Mouse (Mus musculus) midbrain, embryonic 12.5 days (tissue): ENCODE measurements around the gene D430041D05Rik. TPM values are rescaled to one million over a fixed set of nuclear protein-coding genes. Genes with fewer than 3 reads are reported as not detected.

Source experiments
- ATAC-seq: fragments of 200-750 bp; cut with Nextera tagmentation; 2 replicates; pipeline ENCODE4 v1.8.0; 2017; ENCODE audit warnings: low read depth, moderate TSS enrichment, moderate library complexity; ENCODE audit not compliant: low FRiP score
- H3K27ac ChIP-seq: fragments of 300-500 bp; sonication (generic); replicated peaks from 2 replicates; pipeline ENCODE4 v1.5.1; 2016; ENCODE audit warnings: mild to moderate bottlenecking
- H3K27me3 ChIP-seq: fragments of 300-500 bp; sonication (generic); 2 replicates; pipeline ENCODE4 v1.6.1; 2016; ENCODE audit warnings: mild to moderate bottlenecking
- H3K36me3 ChIP-seq: fragments of 300-500 bp; sonication (generic); 2 replicates; pipeline ENCODE4 v1.6.1; 2016
- H3K4me1 ChIP-seq: fragments of 300-500 bp; sonication (generic); 2 replicates; pipeline ENCODE4 v1.6.1; 2016
- H3K4me2 ChIP-seq: fragments of 300-500 bp; sonication (generic); replicated peaks from 2 replicates; pipeline ENCODE4 v1.6.1; 2016; ENCODE audit warnings: mild to moderate bottlenecking, moderate library complexity
- H3K4me3 ChIP-seq: fragments of 300-500 bp; sonication (generic); 2 replicates; pipeline ENCODE4 v1.5.1; 2016; ENCODE audit warnings: mild to moderate bottlenecking
- H3K9ac ChIP-seq: fragments of 300-500 bp; sonication (generic); replicated peaks from 2 replicates; pipeline ENCODE4 v1.6.1; 2016; ENCODE audit warnings: mild to moderate bottlenecking, moderate library complexity
- H3K9me3 ChIP-seq: fragments of 300-500 bp; sonication (generic); 2 replicates; pipeline ENCODE4 v1.6.1; 2016; ENCODE audit warnings: mild to moderate bottlenecking
- WGBS: fragments of 180-500 bp; shearing (Covaris S2); methylation state at CpG from one replicate; pipeline ENCODE4 v1.1.7; 2016; 5-methylcytosine and 5-hydroxymethylcytosine counted together
- polyA plus RNA-seq: library from polyadenylated mRNA; unstranded; fragments of >200 nt; fragmentation: Nextera tagmentation; extraction: Ambion mirVana; gene quantifications from 2 replicates; pipeline ENCODE4 v1.2.1, GENCODE M21; 2016

Gene D430041D05Rik
- polyA plus RNA-seq, 1 experiment from 2014 or later = 3.2 TPM

DNA sequence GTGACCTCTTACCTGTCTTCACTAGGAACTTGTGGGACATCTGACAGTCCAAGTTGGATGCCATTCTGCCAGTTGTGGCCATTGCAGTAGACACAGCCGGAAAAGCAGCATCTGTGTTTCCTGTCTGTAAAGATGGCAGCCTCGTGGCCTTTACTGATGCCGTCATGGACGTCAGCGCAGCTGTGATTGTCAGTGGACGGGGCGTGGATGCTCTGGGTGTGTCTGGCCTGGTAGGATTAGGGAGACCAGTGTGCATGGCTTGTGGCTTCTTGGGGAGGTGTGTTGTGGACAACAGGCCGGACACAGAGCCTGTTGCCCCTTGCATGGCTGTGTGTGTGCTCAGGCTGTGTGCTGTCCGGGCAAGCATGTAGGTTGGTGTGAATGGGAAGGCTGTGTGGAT, 155.9 kb downstream of the D430041D05Rik start:
- no peak overlapping the region for H3K27ac ChIP-seq
- 92% methylated on average over 9 of the region's 9 CpGs for WGBS
- no peak overlapping the region for H3K4me2 ChIP-seq
- 0 out of 2 replicates have a peak, but pooled peaks cover 3% of the 10 kb centered on the region for H3K36me3 ChIP-seq
- no peak for ATAC-seq
- no peaks in the 10 kb centered on the region for H3K9me3 ChIP-seq
- H3K4me1 ChIP-seq = no peaks in the 10 kb centered on the region; the same call in 1 of the 2 replicates
- H3K27me3 ChIP-seq = no peaks in the 10 kb centered on the region
- no peak overlapping the region for H3K9ac ChIP-seq
- no peak overlapping the region for H3K4me3 ChIP-seq

DNA sequence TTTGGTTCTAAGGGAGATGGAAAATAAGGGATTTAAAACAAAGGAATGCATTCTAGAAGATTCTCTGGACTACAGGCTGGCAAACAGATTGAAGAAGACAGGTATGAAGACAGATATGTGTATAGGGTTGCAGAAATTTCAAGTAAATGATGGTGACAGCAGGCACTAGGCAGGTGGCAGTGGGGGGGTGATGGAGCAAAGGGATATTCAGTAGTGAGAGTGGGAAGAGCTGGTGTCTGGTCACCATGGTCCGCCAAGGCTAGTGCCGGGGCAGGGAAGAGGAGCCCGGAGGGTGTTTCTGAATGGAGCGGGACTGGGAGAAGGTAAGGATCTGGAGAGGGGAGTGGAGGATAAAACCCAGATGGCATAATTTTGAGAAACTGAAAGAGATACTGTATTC, 157.5 kb downstream of the D430041D05Rik start:
- Histone ChIP-seq H3K27me3 (no peaks in the 10 kb centered on the region), H3K4me3 (no peak overlapping the region), H3K4me2 (no peak overlapping the region), H3K9me3 (no peaks in the 10 kb centered on the region), H3K9ac (no peak overlapping the region), H3K4me1 (no peaks in the 10 kb centered on the region; the same call in 1 of the 2 replicates), H3K36me3 (0 out of 2 replicates have a peak, but pooled peaks cover 3% of the 10 kb centered on the region), H3K27ac (no peak overlapping the region)
- no peak for ATAC-seq
- WGBS = 90% methylated on average over 4 of the region's 4 CpGs

DNA sequence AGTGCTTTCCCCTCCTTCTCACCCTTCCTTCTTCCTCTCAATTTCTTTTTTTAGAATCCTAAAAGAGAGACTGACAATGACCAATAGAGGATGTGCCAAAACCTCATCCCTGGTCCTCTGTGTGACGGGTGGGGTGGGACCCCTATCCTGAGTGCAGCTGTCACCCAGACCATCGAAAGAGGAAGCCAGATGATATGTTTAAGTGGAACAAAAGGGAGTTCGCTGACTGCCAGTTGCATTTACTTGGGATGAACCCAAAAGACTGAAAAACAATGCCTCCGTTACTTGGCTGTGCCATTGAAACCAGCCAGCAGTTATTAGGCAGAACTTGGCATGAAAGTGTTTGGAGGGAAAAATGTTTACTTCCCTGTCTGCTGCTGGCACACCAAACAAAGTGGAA, 159.2 kb downstream of the D430041D05Rik start:
- no peaks in the 10 kb centered on the region; the same call in 1 of the 2 replicates for H3K4me1 ChIP-seq
- H3K9ac ChIP-seq = no peak overlapping the region
- H3K27me3 ChIP-seq = no peaks in the 10 kb centered on the region
- no peaks in the 10 kb centered on the region for H3K9me3 ChIP-seq
- no peak overlapping the region for H3K4me2 ChIP-seq
- H3K36me3 ChIP-seq = 0 out of 2 replicates have a peak, but pooled peaks cover 3% of the 10 kb centered on the region
- no peak overlapping the region for H3K4me3 ChIP-seq
- H3K27ac ChIP-seq = no peak overlapping the region
- 75% methylated on average over 4 of the region's 4 CpGs for WGBS
- no peak for ATAC-seq

DNA sequence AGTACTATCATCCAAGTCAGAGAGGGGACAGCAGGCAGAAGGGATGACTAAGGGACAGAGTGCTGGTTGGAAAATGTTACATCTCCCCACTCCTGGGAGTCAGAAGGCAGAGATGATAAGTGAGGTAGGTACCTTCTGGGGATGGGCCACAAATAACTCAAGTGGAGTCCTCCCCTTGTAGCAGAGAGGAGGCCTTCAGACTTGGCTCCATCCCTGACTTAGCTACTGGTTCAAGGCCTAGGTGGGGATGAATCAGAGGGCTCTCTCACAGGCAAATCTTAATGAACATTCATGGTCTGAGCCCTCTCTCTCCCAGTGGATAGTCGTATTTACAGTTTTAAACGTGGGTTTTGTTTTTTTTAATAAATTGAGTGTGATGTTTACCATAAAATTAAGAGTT, 161.0 kb downstream of the D430041D05Rik start:
- WGBS = 75% methylated on average over 2 of the region's 2 CpGs
- no peak overlapping the region for H3K4me3 ChIP-seq
- H3K27me3 ChIP-seq = no peaks in the 10 kb centered on the region
- 0 out of 2 replicates have a peak, but pooled peaks cover 3% of the 10 kb centered on the region for H3K36me3 ChIP-seq
- no peak overlapping the region for H3K4me2 ChIP-seq
- ATAC-seq = no peak
- no peaks in the 10 kb centered on the region; the same call in 1 of the 2 replicates for H3K4me1 ChIP-seq
- no peaks in the 10 kb centered on the region for H3K9me3 ChIP-seq
- no peak overlapping the region for H3K9ac ChIP-seq
- no peak overlapping the region for H3K27ac ChIP-seq

DNA sequence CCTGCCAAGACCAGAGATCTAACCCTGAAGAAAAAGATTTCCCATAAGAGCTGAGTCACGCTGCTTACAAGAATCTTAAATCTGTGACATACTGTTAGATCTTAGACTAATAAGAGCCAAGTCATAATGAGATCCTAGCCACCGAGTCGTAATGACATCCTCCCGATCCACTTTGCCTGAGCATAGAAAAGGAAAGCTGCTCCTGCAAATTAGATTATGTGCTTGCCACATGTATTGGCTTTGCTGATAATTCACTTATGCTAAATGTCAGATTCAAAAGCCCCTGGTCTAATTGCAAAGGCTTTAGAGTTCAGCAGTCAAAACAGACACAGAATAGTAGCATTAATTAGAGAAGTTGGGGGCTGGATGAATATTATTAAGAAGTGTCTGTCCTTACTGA, 164.0 kb downstream of the D430041D05Rik start:
- Histone ChIP-seq H3K4me2 (no peak overlapping the region), H3K27me3 (no peaks in the 10 kb centered on the region), H3K4me1 (no peaks in the 10 kb centered on the region; the same call in 1 of the 2 replicates), H3K9ac (no peak overlapping the region), H3K27ac (no peak overlapping the region), H3K9me3 (no peaks in the 10 kb centered on the region), H3K36me3 (no peaks in the 10 kb centered on the region), H3K4me3 (no peak overlapping the region)
- no peak for ATAC-seq
- WGBS = 76% methylated on average over 4 of the region's 4 CpGs

DNA sequence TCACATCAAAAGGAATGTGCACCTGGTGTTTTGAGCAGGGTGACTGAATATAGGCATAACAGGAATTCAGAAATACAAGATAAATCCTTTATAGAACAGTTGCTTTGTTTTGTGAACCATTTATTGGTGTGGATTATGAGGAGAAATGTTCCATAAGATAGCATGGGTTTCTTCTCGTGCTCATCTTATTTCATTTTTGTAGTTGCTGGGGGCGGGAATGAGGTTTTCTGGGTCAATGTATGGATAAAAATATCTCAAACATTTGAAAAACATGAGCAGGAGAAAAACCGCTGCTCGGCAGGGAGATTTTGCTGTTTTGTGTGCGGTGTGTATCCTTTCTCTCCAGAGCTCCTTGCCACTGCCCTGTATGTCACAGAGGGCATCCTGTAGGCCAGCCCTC, 168.8 kb downstream of the D430041D05Rik start:
- H3K9me3 ChIP-seq = no peaks in the 10 kb centered on the region

DNA sequence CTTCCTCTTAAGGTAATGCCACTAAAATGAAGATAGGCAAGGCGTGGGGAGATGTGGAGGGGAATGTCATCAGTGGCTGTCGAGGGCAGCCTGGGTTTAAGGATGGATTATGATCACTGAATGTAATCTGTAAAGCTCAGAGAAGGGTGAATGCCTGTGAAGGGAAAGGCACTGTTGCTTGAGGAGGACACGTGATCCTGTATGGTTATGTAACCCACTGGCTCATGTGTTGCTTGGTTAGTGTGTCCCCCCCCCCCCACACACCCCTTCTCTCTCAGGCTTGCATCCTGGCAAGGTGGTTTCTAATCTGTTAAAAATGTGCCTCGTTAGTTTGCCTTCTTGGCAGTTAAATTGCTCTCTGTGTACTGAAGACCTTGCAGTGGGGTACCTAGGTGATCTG, 173.7 kb downstream of the D430041D05Rik start:
- H3K4me3 ChIP-seq = no peak overlapping the region
- no peak overlapping the region for H3K27ac ChIP-seq
- no peak overlapping the region for H3K4me2 ChIP-seq
- H3K9me3 ChIP-seq = no peaks in the 10 kb centered on the region
- no peaks in the 10 kb centered on the region for H3K4me1 ChIP-seq
- 80% methylated on average over 4 of the region's 4 CpGs for WGBS
- H3K27me3 ChIP-seq = no peaks in the 10 kb centered on the region
- H3K36me3 ChIP-seq = no peaks in the 10 kb centered on the region
- H3K9ac ChIP-seq = no peak overlapping the region
- no peak for ATAC-seq

More for the DNA sequence above, 168.8 kb downstream of the D430041D05Rik start:
- Histone ChIP-seq H3K27me3 (no peaks in the 10 kb centered on the region), H3K4me3 (no peak overlapping the region), H3K27ac (no peak overlapping the region), H3K4me1 (no peaks in the 10 kb centered on the region), H3K4me2 (no peak overlapping the region), H3K36me3 (no peaks in the 10 kb centered on the region), H3K9ac (no peak overlapping the region)
- 85% methylated on average over 5 of the region's 5 CpGs for WGBS
- no peak for ATAC-seq

DNA sequence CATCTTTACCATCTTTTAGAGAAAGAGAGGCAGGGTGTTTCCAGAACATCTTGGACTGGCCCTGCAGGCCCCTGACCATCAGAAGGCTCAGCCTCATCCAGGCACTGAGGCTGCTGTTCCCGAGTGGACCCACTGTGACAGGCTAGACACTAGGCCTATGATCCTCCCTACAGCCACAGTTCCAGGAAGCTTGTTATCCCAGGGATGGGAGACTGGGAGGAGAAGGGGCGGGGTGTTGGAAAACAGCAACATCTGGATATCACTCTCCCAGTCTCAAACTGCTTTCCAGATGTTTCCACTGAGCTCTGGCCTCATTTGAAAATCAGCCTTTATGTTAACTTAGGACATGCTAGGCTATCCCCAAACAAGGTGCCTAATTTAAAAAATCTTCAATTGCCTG, 180.4 kb downstream of the D430041D05Rik start:
- WGBS = 63% methylated on average over 2 of the region's 2 CpGs
- no peaks in the 10 kb centered on the region for H3K9me3 ChIP-seq
- no peak overlapping the region for H3K4me2 ChIP-seq
- H3K4me1 ChIP-seq = no peaks in the 10 kb centered on the region
- H3K4me3 ChIP-seq = no peak overlapping the region
- 0 out of 2 replicates have a peak, but pooled peaks cover 3% of the 10 kb centered on the region for H3K27me3 ChIP-seq
- H3K36me3 ChIP-seq = no peaks in the 10 kb centered on the region
- ATAC-seq = no peak
- no peak overlapping the region for H3K27ac ChIP-seq
- H3K9ac ChIP-seq = no peak overlapping the region

DNA sequence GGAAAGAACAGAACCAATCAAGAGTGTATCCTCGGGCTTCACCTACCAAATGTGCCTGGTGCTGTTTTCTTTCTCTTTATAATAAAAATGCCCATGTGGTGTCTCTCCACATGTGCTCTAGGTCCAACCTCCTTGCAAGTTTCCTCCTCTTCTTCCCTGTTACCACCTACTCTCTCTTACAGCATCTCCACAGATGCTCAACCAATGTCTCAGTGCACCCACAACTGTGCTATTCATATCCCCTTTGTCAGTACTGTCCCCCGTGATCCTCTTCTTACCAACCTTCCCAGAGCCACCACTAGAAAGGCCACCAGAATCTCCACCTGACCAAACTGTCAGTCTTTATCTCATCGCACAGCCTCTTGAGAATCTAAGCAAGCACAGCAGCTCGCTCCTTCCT, 184.8 kb downstream of the D430041D05Rik start:
- WGBS = 87% methylated on average over 4 of the region's 4 CpGs
- Histone ChIP-seq H3K36me3 (no peaks in the 10 kb centered on the region), H3K27ac (no peak overlapping the region), H3K9ac (no peak overlapping the region), H3K4me2 (no peak overlapping the region), H3K27me3 (0 out of 2 replicates have a peak, but pooled peaks cover 3% of the 10 kb centered on the region), H3K9me3 (no peaks in the 10 kb centered on the region), H3K4me3 (no peak overlapping the region), H3K4me1 (no peaks in the 10 kb centered on the region)
- ATAC-seq = no peak

DNA sequence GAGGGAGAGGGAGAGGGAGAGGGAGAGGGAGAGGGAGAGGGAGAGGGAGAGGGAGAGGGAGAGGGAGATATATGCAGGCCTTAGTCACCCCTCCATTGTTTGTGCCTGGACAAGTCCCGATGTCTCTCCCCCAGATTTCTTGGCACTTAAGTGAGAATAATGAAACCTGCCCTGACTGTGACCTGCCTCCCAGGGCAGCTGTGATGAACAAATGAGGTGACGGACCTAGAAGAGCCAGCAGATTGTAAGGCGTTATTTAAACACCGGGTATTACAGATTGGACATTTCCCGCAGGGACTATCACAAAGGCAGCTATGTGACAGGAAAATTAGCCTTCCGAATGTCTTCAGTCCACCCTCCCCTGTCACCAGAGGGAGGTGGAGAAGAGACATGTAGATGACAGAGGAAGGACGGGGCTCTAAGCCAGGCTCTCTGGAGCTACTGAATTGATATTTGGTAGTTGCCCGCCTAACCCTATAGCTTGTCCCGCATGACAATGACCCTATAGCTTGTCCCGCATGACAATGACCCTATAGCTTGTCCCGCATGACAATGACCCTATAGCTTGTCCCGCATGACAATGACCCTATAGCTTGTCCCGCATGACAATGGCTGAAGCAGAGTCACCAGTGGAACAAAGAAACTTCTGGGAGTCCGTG, 191.0 kb downstream of the D430041D05Rik start:
- 36% methylated on average over 14 of the region's 14 CpGs for WGBS
- H3K4me1 ChIP-seq = peaks cover 21% of the 10 kb centered on the region
- no peak overlapping the region for H3K27ac ChIP-seq
- no peak overlapping the region for H3K9ac ChIP-seq
- no peaks in the 10 kb centered on the region for H3K9me3 ChIP-seq
- H3K36me3 ChIP-seq = no peaks in the 10 kb centered on the region
- no peak overlapping the region for H3K4me3 ChIP-seq
- H3K4me2 ChIP-seq = no peak overlapping the region
- peak; percentile 24; the same call in 1 of the 2 replicates for ATAC-seq
- H3K27me3 ChIP-seq = peaks cover 10% of the 10 kb centered on the region

DNA sequence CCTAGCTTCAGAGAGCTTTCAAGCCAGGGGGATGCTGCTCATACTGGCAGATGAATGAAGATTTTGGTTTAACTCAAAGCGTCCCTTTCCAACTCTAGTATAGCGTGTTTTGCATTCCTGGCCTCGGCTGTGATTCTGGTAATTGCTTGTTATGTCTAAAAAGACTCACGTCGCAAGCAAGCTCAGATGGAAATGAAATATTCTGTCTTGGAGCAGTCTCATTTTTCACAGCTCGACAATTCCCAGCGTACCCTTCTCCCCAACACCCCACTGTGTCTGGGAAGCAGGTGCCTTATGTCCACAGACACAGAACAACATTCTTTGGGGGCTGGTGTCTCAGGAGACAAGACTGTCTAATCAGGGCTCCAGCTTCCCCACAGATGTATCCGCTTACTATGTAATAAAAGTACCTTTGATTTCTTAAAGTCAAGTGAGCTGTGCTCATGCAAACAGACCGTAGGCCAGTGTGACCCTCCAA, 192.2 kb downstream of the D430041D05Rik start:
- no peak overlapping the region for H3K4me2 ChIP-seq
- no peak for ATAC-seq
- no peaks in the 10 kb centered on the region for H3K9me3 ChIP-seq

DNA sequence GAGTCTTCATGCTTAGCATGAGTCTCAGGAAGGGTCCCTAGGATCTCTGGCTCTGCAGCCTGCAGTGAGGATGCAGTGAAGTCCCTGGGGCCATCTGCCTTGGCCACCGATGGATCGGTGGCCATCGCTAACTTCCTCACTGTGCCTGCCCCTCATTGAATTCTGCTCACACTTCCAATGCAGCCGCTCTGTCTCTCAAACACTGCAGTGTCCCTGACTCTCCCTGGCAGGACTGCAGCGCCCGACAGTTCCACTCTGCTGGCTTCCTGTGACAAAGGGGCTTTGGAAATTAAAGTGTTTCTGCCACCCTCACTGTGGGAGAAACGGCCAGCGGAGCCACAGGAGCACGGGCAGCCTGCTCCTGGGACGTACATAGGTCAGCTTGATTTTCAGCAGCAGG, 192.7 kb downstream of the D430041D05Rik start:
- Histone ChIP-seq H3K27me3 (peaks cover 10% of the 10 kb centered on the region), H3K4me2 (no peak overlapping the region), H3K27ac (peak overlapping the region; percentile 52; the same call in 1 of the 2 replicates), H3K9me3 (no peaks in the 10 kb centered on the region), H3K4me1 (peaks cover 21% of the 10 kb centered on the region), H3K36me3 (no peaks in the 10 kb centered on the region), H3K9ac (no peak overlapping the region), H3K4me3 (no peak overlapping the region)
- ATAC-seq = no peak
- WGBS = 49% methylated on average over 10 of the region's 10 CpGs

More for the DNA sequence above, 192.2 kb downstream of the D430041D05Rik start:
- WGBS = 67% methylated on average over 9 of the region's 9 CpGs
- peaks cover 10% of the 10 kb centered on the region for H3K27me3 ChIP-seq
- peaks cover 21% of the 10 kb centered on the region for H3K4me1 ChIP-seq
- no peak overlapping the region for H3K4me3 ChIP-seq
- H3K27ac ChIP-seq = peak overlapping the region; percentile 52; the same call in 1 of the 2 replicates
- H3K36me3 ChIP-seq = no peaks in the 10 kb centered on the region
- no peak overlapping the region for H3K9ac ChIP-seq
